Mouse (Mus musculus) liver, adult (tissue): Measurements from ENCODE around the gene Hist1h2ad.
"Not testable (repeated sequence)": the region's sequence is repeated elsewhere in the genome, so short reads cannot be mapped to it uniquely, and the experiment has no call there.

Source experiments
- GATA4 ChIP-seq: IDR thresholded peaks from 2 replicates; pipeline ENCODE4 v1.6.1; 2014; ENCODE audit warnings: mild to moderate bottlenecking, low read length; ENCODE audit not compliant: insufficient replicate concordance

The Hist1h2ad gene

GRCm38 (mm10) chr13:23604452-23604851, 30.3 kb downstream of the Hist1h2ad start:
- TF ChIP-seq GATA4, result no peak

- no peak for TF ChIP-seq GATA4
Measured at GRCm38 (mm10) chr13:23605052-23605451, 30.9 kb downstream of the Hist1h2ad start.

- TF ChIP-seq GATA4, result no peak
Measured at GRCm38 (mm10) chr13:23609209-23609608, 35.0 kb downstream of the Hist1h2ad start.

- no peak for TF ChIP-seq GATA4
Measured at GRCm38 (mm10) chr13:23609844-23610243, 35.7 kb downstream of the Hist1h2ad start.

- no peak for TF ChIP-seq GATA4
Measured at GRCm38 (mm10) chr13:23610393-23610792, 36.2 kb downstream of the Hist1h2ad start.

- no peak for TF ChIP-seq GATA4
Measured at GRCm38 (mm10) chr13:23611638-23612037, 37.5 kb downstream of the Hist1h2ad start.

GRCm38 (mm10) chr13:23620056-23620732, 46.0 kb downstream of the Hist1h2ad start:
- TF ChIP-seq GATA4, result no peak

GRCm38 (mm10) chr13:23620733-23621531, 46.8 kb downstream of the Hist1h2ad start, which contains the start of gene Hist1h2be:
TSS of gene Hist1h2be (minus strand) at chr13:23621124.
- TF ChIP-seq GATA4, result peak; percentile 47; the same call in 1 of the 2 replicates

GRCm38 (mm10) chr13:23621532-23622174, 47.5 kb downstream of the Hist1h2ad start:
- TF ChIP-seq GATA4, result no peak; the same call in 1 of the 2 replicates

- TF ChIP-seq GATA4, result not testable (repeated sequence)
Measured at GRCm38 (mm10) chr13:23622175-23622671, 48.0 kb downstream of the Hist1h2ad start, which contains the start of gene Hist1h1e. TSS of gene Hist1h1e (minus strand) at chr13:23622558.

GRCm38 (mm10) chr13:23622861-23623450, 48.8 kb downstream of the Hist1h2ad start:
- TF ChIP-seq GATA4, result no peak
